ENCODE assay signal across 8 mouse cellular contexts in the genomic region with DNA sequence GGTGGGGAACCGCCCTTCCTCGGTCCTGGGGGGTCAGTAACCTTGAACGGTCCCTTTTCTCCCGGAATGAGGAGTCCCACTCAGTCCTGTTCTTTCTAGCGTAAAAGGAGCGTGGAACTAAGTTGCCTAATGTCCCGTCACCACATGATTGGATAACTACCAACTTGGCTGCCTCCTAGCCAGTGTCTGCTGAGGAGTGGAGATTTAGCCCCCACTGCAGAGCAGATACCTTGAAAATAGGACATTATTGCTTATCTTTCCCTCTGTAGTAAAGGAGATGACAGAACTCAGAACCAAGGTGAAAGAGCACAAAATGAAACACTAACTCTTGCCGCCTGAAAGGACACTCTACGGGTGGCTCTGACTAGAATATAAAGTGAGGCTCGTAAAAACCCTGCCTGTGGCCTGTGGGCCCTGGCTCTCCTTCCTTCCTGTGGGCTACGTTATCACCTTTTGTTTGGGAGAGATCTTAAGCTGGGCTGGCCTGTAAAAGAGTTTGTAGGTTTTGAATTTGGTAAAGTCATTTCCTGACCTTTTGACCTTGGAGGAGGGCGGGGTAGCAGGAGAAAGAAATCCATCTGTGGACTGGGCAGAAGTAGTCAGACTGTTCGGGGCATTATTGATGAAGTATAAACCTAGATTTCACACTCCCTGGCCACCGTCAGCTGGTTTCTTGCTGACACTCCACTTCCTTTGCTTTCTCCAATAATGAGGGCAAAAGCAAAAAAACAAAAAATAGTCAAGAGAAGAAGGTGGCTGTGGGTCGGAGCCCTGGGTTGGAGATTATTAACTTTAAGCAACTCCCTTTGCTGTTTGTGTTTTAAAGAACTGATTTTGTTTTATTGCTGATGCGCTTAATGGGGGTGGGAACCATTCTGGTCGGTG.
DNase-seq lines count a peak whose midpoint lies in the region; ATAC-seq and TF ChIP-seq lines count a peak whose summit lies in the region.

No protein-coding gene starts in this region.

- H3K9me3 ChIP-seq in heart, embryonic 15.5 days (replicated peaks) = no peaks in the 10 kb centered on the region
- no peaks in the 10 kb centered on the region for H3K9me3 ChIP-seq in limb, embryonic 14.5 days (ENCODE audit: control insufficient read depth, low read length)

- no peaks in the 10 kb centered on the region for H3K36me3 ChIP-seq in heart, embryonic 15.5 days
- H3K36me3 ChIP-seq in limb, embryonic 14.5 days (ENCODE audit: control insufficient read depth, insufficient read depth, low read length) = no peaks in the 10 kb centered on the region

- no peak for DNase-seq in layer of hippocampus, adult 2 months (ENCODE audit: low spot score in 2 of 2)
- DNase-seq in layer of hippocampus, postnatal 10 days (ENCODE audit: low spot score in 2 of 2) = no peak
- peak; percentile 39 to 48 for DNase-seq in adrenal gland, postnatal 36 days
- peak; percentile 45 for DNase-seq in limb, embryonic 14.5 days (ENCODE audit: low spot score)
- DNase-seq in ovary, postnatal 36 days (ENCODE audit: low spot score) = no peak
- no peak for DNase-seq in right cerebral cortex, postnatal 25 days
- DNase-seq in B cell, adult 2 months = no peak

- TF ChIP-seq CTCF in layer of hippocampus, adult 2 months (conservative IDR thresholded peaks at IDR 0.05) = no peak

- peak overlapping the region; percentile 21 for H3K4me2 ChIP-seq in heart, embryonic 15.5 days
- peak overlapping the region; percentile 37; the same call in 1 of the 2 replicates for H3K4me2 ChIP-seq in limb, embryonic 14.5 days (replicated peaks; ENCODE audit: low read depth, low read length, severe bottlenecking)

- H3K4me3 ChIP-seq in layer of hippocampus, adult 2 months = no peak overlapping the region; the same call in 1 of the 2 replicates
- no peak overlapping the region for H3K4me3 ChIP-seq in heart, embryonic 15.5 days
- H3K4me3 ChIP-seq in limb, embryonic 14.5 days (replicated peaks; ENCODE audit: low read length) = no peak overlapping the region

- H3K9ac ChIP-seq in heart, embryonic 15.5 days = no peak overlapping the region
- no peak overlapping the region for H3K9ac ChIP-seq in limb, embryonic 14.5 days (ENCODE audit: low read depth, low read length, severe bottlenecking)

- H3K27ac ChIP-seq in layer of hippocampus, adult 2 months = peak overlapping the region; percentile 56
- H3K27ac ChIP-seq in heart, embryonic 15.5 days = peak overlapping the region; percentile 63
- peak overlapping the region; percentile 62; the same call in 1 of the 2 replicates for H3K27ac ChIP-seq in limb, embryonic 14.5 days (replicated peaks; ENCODE audit: low read depth, low read length)

- ATAC-seq in heart, embryonic 15.5 days (replicated peaks; ENCODE audit: insufficient number of reproducible peaks, insufficient read depth, low FRiP score, low read depth) = no peak
- peak; percentile 39; the same call in 1 of the 2 replicates for ATAC-seq in limb, embryonic 14.5 days (ENCODE audit: low FRiP score, low read depth)

- H3K4me1 ChIP-seq in heart, embryonic 15.5 days (replicated peaks) = peaks cover 66% of the 10 kb centered on the region
- peaks cover 54% of the 10 kb centered on the region for H3K4me1 ChIP-seq in limb, embryonic 14.5 days (ENCODE audit: control insufficient read depth, insufficient read depth, low read length)

- H3K27me3 ChIP-seq in heart, embryonic 15.5 days = no peaks in the 10 kb centered on the region
- no peaks in the 10 kb centered on the region for H3K27me3 ChIP-seq in limb, embryonic 14.5 days (ENCODE audit: control insufficient read depth, insufficient read depth, low read length)

- WGBS in heart, embryonic 15.5 days = 36% methylated on average over 17 of the region's 17 CpGs
- 10% methylated on average over 17 of the region's 17 CpGs for WGBS in limb, embryonic 14.5 days

- no peak for TF ChIP-seq POLR2A in limb, embryonic 14.5 days (IDR thresholded peaks at IDR 0.05; ENCODE audit: borderline replicate concordance, extremely low read depth, insufficient read depth, insufficient read length)

Comparison
In these comparisons a context has a peak if more than half of its experiments do, and no peak if none do; other contexts are left out.
1. DNase-seq: peak in adrenal gland, postnatal 36 days (2 of 2) and limb, embryonic 14.5 days (single experiment); none in layer of hippocampus, adult 2 months (0 of 2), layer of hippocampus, postnatal 10 days (0 of 2), ovary, postnatal 36 days (single experiment), right cerebral cortex, postnatal 25 days (single experiment) and B cell, adult 2 months (0 of 2).
2. Peak in every context shown above with its lines, with median percentiles within 50 percentile points of each other: H3K27ac ChIP-seq.